Mouse (Mus musculus) heart, embryonic 12.5 days (tissue): Measurements from ENCODE around the gene Dennd6b. TPM values are rescaled to one million over a fixed set of nuclear protein-coding genes. Genes with fewer than 3 reads are reported as not detected.

Experiments
- ATAC-seq: fragments of 200-750 bp; cut with Nextera tagmentation; 2 replicates; pipeline ENCODE4 v1.8.0; 2017; ENCODE audit warnings: moderate TSS enrichment, moderate library complexity; ENCODE audit not compliant: insufficient number of reproducible peaks, low FRiP score
- H3K27ac ChIP-seq: fragments of 300-500 bp; sonication (generic); 2 replicates; pipeline ENCODE4 v1.5.1; 2016; ENCODE audit warnings: mild to moderate bottlenecking, moderate library complexity; ENCODE audit not compliant: poor library complexity, severe bottlenecking
- H3K27me3 ChIP-seq: fragments of 300-500 bp; sonication (generic); replicated peaks from 2 replicates; pipeline ENCODE4 v1.6.1; 2016; ENCODE audit warnings: mild to moderate bottlenecking, moderate library complexity
- H3K36me3 ChIP-seq: fragments of 300-500 bp; sonication (generic); 2 replicates; pipeline ENCODE4 v1.6.1; 2016; ENCODE audit warnings: mild to moderate bottlenecking, moderate library complexity
- H3K4me1 ChIP-seq: fragments of 300-500 bp; sonication (generic); replicated peaks from 2 replicates; pipeline ENCODE4 v1.6.1; 2016; ENCODE audit warnings: mild to moderate bottlenecking
- H3K4me2 ChIP-seq: fragments of 300-500 bp; sonication (generic); 2 replicates; pipeline ENCODE4 v1.6.1; 2016; ENCODE audit warnings: mild to moderate bottlenecking, moderate library complexity
- H3K4me3 ChIP-seq: fragments of 300-500 bp; sonication (generic); 2 replicates; pipeline ENCODE4 v1.5.1; 2016; ENCODE audit warnings: mild to moderate bottlenecking
- H3K9ac ChIP-seq: fragments of 300-500 bp; sonication (generic); 2 replicates; pipeline ENCODE4 v1.6.1; 2016; ENCODE audit warnings: mild to moderate bottlenecking, moderate library complexity
- H3K9me3 ChIP-seq: fragments of 300-500 bp; sonication (generic); replicated peaks from 2 replicates; pipeline ENCODE4 v1.6.1; 2016; ENCODE audit warnings: mild to moderate bottlenecking, moderate library complexity
- WGBS: fragments of 180-500 bp; shearing (Covaris S2); methylation state at CpG from one replicate; pipeline ENCODE4 v1.1.7; 2016; 5-methylcytosine and 5-hydroxymethylcytosine counted together
- microRNA-seq: library from miRNA; unstranded; fragments of <30 nt; microRNA quantifications from one replicate; pipeline ENCODE4, GENCODE M21; 2017
- polyA plus RNA-seq: library from polyadenylated mRNA; unstranded; fragments of >200 nt; fragmentation: Nextera tagmentation; extraction: Ambion mirVana; gene quantifications from 2 replicates; pipeline ENCODE4 v1.2.1, GENCODE M21; 2016

Dennd6b gene
- polyA plus RNA-seq, 1 experiment from 2014 or later: 19.9 TPM

- no peak for ATAC-seq
- 52% methylated on average over 4 of the region's 4 CpGs for WGBS
- H3K9me3 ChIP-seq: no peaks in the 10 kb centered on the region
- H3K27me3 ChIP-seq: peaks cover 71% of the 10 kb centered on the region
- H3K36me3 ChIP-seq: no peaks in the 10 kb centered on the region
- H3K4me3 ChIP-seq: no peak overlapping the region
- H3K27ac ChIP-seq: no peak overlapping the region
- peaks cover 48% of the 10 kb centered on the region for H3K4me1 ChIP-seq
- H3K9ac ChIP-seq: no peak overlapping the region
- no peak overlapping the region for H3K4me2 ChIP-seq
Observed at GRCm38 (mm10) chr15:89141905-89142304, 54.4 kb downstream of the Dennd6b start.

GRCm38 (mm10) chr15:89141443-89141842 lies 54.9 kb downstream of the Dennd6b start:
- Histone ChIP-seq H3K27ac (no peak overlapping the region), H3K4me2 (no peak overlapping the region; the same call in 1 of the 2 replicates), H3K36me3 (no peaks in the 10 kb centered on the region), H3K4me1 (peaks cover 43% of the 10 kb centered on the region), H3K9me3 (no peaks in the 10 kb centered on the region), H3K9ac (no peak overlapping the region), H3K27me3 (peaks cover 66% of the 10 kb centered on the region), H3K4me3 (no peak overlapping the region)
- 17% methylated on average over 5 of the region's 5 CpGs for whole genome bisulfite sequencing
- no peak for ATAC-seq

GRCm38 (mm10) chr15:89140659-89141252 lies 55.5 kb downstream of the Dennd6b start, which contains the start of gene Mapk12:
Gene Mapk12 (minus strand): TSS chr15:89140703.
- Histone ChIP-seq H3K9ac (peak within 1 kb of the TSS; percentile 75), H3K27ac (peak within 1 kb of the TSS; percentile 7; the same call in 1 of the 2 replicates), H3K4me2 (peak within 1 kb of the TSS; percentile 98), H3K4me1 (peaks cover 38% of the 10 kb centered on the region), H3K27me3 (peaks cover 59% of the 10 kb centered on the region), H3K9me3 (no peaks in the 10 kb centered on the region), H3K4me3 (peak within 1 kb of the TSS; percentile 75), H3K36me3 (no peaks in the 10 kb centered on the region)
- peak; percentile 80 for ATAC-seq
- 2% methylated on average over 21 of the region's 21 CpGs for WGBS

GRCm38 (mm10) chr15:89140048-89140658 lies 56.1 kb downstream of the Dennd6b start:
- H3K4me1 ChIP-seq: peaks cover 38% of the 10 kb centered on the region
- peak overlapping the region; percentile 75 for H3K4me3 ChIP-seq
- peak overlapping the region; percentile 75 for H3K9ac ChIP-seq
- H3K36me3 ChIP-seq: peaks cover 2% of the 10 kb centered on the region; the same call in 1 of the 2 replicates
- peak; percentile 20 for ATAC-seq
- peak overlapping the region; percentile 98 for H3K4me2 ChIP-seq
- WGBS: under 1% methylated on average over 53 of the region's 53 CpGs
- peak overlapping the region; percentile 7; the same call in 1 of the 2 replicates for H3K27ac ChIP-seq
- peaks cover 53% of the 10 kb centered on the region for H3K27me3 ChIP-seq
- H3K9me3 ChIP-seq: no peaks in the 10 kb centered on the region

GRCm38 (mm10) chr15:89138531-89138930 lies 57.8 kb downstream of the Dennd6b start:
- Histone ChIP-seq H3K36me3 (peaks cover 6% of the 10 kb centered on the region; the same call in 1 of the 2 replicates), H3K9me3 (no peaks in the 10 kb centered on the region), H3K9ac (no peak overlapping the region), H3K4me3 (no peak overlapping the region), H3K27ac (no peak overlapping the region), H3K4me1 (peaks cover 38% of the 10 kb centered on the region), H3K27me3 (peaks cover 38% of the 10 kb centered on the region), H3K4me2 (no peak overlapping the region)
- WGBS: 95% methylated on average over 5 of the region's 6 CpGs
- no peak for ATAC-seq

- peak overlapping the region; percentile 56; the same call in 1 of the 2 replicates for H3K4me2 ChIP-seq
- H3K4me3 ChIP-seq: no peak overlapping the region
- no peaks in the 10 kb centered on the region for H3K9me3 ChIP-seq
Observed at GRCm38 (mm10) chr15:89138046-89138405, 58.3 kb downstream of the Dennd6b start.

GRCm38 (mm10) chr15:89137378-89138045 lies 58.8 kb downstream of the Dennd6b start:
- H3K27me3 ChIP-seq: peaks cover 28% of the 10 kb centered on the region
- H3K27ac ChIP-seq: peak overlapping the region; percentile 67; the same call in 1 of the 2 replicates
- WGBS: 44% methylated on average over 11 of the region's 11 CpGs
- no peak for ATAC-seq
- peak overlapping the region; percentile 56 for H3K4me2 ChIP-seq
- H3K4me3 ChIP-seq: peak overlapping the region; percentile 23; the same call in 1 of the 2 replicates
- H3K4me1 ChIP-seq: peaks cover 38% of the 10 kb centered on the region
- H3K36me3 ChIP-seq: peaks cover 15% of the 10 kb centered on the region
- H3K9me3 ChIP-seq: no peaks in the 10 kb centered on the region
- H3K9ac ChIP-seq: peak overlapping the region; percentile 52; the same call in 1 of the 2 replicates

More at GRCm38 (mm10) chr15:89138046-89138405, 58.3 kb downstream of the Dennd6b start:
- peaks cover 38% of the 10 kb centered on the region for H3K4me1 ChIP-seq
- H3K27me3 ChIP-seq: peaks cover 33% of the 10 kb centered on the region
- no peak overlapping the region for H3K27ac ChIP-seq
- 75% methylated on average over 7 of the region's 7 CpGs for WGBS
- no peak overlapping the region for H3K9ac ChIP-seq
- ATAC-seq: no peak
- peaks cover 10% of the 10 kb centered on the region for H3K36me3 ChIP-seq

- no peak overlapping the region for H3K27ac ChIP-seq
- peaks cover 19% of the 10 kb centered on the region for H3K27me3 ChIP-seq
- no peaks in the 10 kb centered on the region for H3K9me3 ChIP-seq
- no peak overlapping the region for H3K4me3 ChIP-seq
- WGBS: 83% methylated on average over 5 of the region's 5 CpGs
- no peak overlapping the region for H3K9ac ChIP-seq
- peaks cover 31% of the 10 kb centered on the region for H3K4me1 ChIP-seq
- no peak for ATAC-seq
- peak overlapping the region; percentile 56; the same call in 1 of the 2 replicates for H3K4me2 ChIP-seq
- peaks cover 21% of the 10 kb centered on the region for H3K36me3 ChIP-seq
Observed at GRCm38 (mm10) chr15:89136461-89137155, 59.7 kb downstream of the Dennd6b start.

Small RNAs within 50 kb of the gene (microRNA-seq; reads per million reads assigned to microRNA genes)
- gene Mir6958 (1.7 reads per million), gene Mir7118 (not detected)

Other genes with a start within 250 kb of the Dennd6b start
- not detected in 2 replicates for gene Ttll8, start 242.1 kb downstream of the Dennd6b start, polyA plus RNA-seq
- 0.06 TPM in 1 of 2 replicates, not detected in the other for gene Mlc1, start 217.5 kb downstream of the Dennd6b start, polyA plus RNA-seq
- gene Mov10l1, start 213.6 kb downstream of the Dennd6b start, polyA plus RNA-seq: 56.9 and 60.3 TPM in 2 replicates
- gene Panx2, start 136.8 kb downstream of the Dennd6b start, polyA plus RNA-seq: 1.8 and 2.4 TPM in 2 replicates
- 51.7 and 53.5 TPM in 2 replicates for gene Trabd, start 121.4 kb downstream of the Dennd6b start, polyA plus RNA-seq
- gene Selenoo, start 107.4 kb downstream of the Dennd6b start, polyA plus RNA-seq: 12.4 and 12.6 TPM in 2 replicates
- gene Tubgcp6, start 73.4 kb downstream of the Dennd6b start, polyA plus RNA-seq: 13.7 and 15.8 TPM in 2 replicates
- 12.7 and 13.4 TPM in 2 replicates for gene Hdac10, start 67.8 kb downstream of the Dennd6b start, polyA plus RNA-seq
- 19.9 and 20.1 TPM in 2 replicates for gene Mapk12, start 55.8 kb downstream of the Dennd6b start, polyA plus RNA-seq
- 3.7 and 4.6 TPM in 2 replicates for gene Mapk11, start 46.9 kb downstream of the Dennd6b start, polyA plus RNA-seq
- 124 and 130 TPM in 2 replicates for gene Plxnb2, start 15.7 kb downstream of the Dennd6b start, polyA plus RNA-seq
- gene Ppp6r2, start 15.1 kb upstream of the Dennd6b start, polyA plus RNA-seq: 21.0 and 25.9 TPM in 2 replicates
- 45.0 and 46.3 TPM in 2 replicates for gene Sbf1, start 118.8 kb upstream of the Dennd6b start, polyA plus RNA-seq
- 0.77 and 1.0 TPM in 2 replicates for gene Adm2, start 126.2 kb upstream of the Dennd6b start, polyA plus RNA-seq
- not detected in 2 replicates for gene Miox, start 137.9 kb upstream of the Dennd6b start, polyA plus RNA-seq
- 46.9 and 49.4 TPM in 2 replicates for gene Lmf2, start 159.2 kb upstream of the Dennd6b start, polyA plus RNA-seq
- 112 and 116 TPM in 2 replicates for gene Ncaph2, start 159.2 kb upstream of the Dennd6b start, polyA plus RNA-seq
- 5.6 TPM in 2 replicates for gene Sco2, start 177.3 kb upstream of the Dennd6b start, polyA plus RNA-seq
- gene Tymp, start 180.5 kb upstream of the Dennd6b start, polyA plus RNA-seq: 1.3 and 1.6 TPM in 2 replicates
- 0.27 and 0.44 TPM in 2 replicates for gene Odf3b, start 182.8 kb upstream of the Dennd6b start, polyA plus RNA-seq
- 0.09 TPM in 1 of 2 replicates, not detected in the other for gene Klhdc7b, start 188.4 kb upstream of the Dennd6b start, polyA plus RNA-seq
- gene Syce3, start 214.0 kb upstream of the Dennd6b start, polyA plus RNA-seq: not detected in 2 replicates
- 138 and 149 TPM in 2 replicates for gene Cpt1b, start 229.4 kb upstream of the Dennd6b start, polyA plus RNA-seq
- 2.9 and 3.4 TPM in 2 replicates for gene C730034F03Rik, start 233.1 kb upstream of the Dennd6b start, polyA plus RNA-seq
- 0.59 and 0.68 TPM in 2 replicates for gene Gm44502, start 233.2 kb upstream of the Dennd6b start, polyA plus RNA-seq
- gene Chkb, start 233.4 kb upstream of the Dennd6b start, polyA plus RNA-seq: 59.6 and 67.0 TPM in 2 replicates